Mouse (Mus musculus): Measurements from ENCODE around the gene Hivep2. TPM values are rescaled to one million over a fixed set of nuclear protein-coding genes. Genes with fewer than 3 reads are reported as not detected.
A peak's percentile ranks its signal among the peaks of the same experiment; 100 is the strongest.

The Hivep2 gene
- total RNA-seq (2014; rRNA removed) (37.5 and 40.9 TPM in 2 replicates), polyA plus RNA-seq (2015; fragmentation: Nextera tagmentation; extraction: Ambion mirVana) (10.6 and 10.8 TPM in 2 replicates)

DNA sequence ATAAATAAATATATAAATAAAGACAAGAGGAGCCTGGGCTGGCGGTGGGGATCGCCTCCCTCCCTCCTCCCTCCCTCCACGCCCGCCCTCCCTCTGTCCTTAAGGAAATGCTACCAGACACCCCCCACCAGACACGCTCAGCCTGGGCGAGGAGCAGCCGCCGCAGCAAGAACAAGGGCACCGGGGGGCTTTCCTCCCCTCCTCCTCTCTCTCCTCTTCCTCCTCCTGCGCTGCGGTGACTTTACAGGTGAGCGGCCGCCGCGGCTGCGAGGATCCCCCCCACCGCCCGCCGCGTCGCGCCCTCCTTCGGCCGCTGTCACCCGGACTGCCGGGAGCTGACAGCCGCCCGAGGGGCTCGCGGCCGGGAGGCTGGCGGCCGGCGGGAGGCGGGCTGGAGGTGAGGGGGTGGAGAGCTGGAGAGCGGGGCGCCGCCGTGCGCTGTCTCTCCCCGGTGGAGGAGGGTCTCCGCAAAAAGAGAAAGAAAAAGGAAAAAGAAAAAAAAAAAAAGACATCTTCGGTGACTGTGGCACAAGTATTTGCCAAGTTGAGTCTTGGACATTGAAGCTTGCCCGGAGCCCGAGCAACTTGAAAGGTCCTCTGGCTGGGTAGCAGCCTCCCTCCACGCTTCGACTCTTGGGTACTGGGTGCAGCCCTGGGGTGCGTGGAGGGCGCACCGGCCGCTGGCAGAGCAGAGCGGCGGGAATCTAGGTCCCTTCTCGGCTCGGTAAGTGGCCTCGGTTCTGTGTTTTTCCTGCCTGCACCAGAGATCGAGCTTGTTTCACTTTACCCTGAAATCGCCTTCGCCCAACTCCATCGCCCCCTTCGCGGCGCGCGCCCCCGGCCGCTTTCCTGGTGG lies at the start of gene Hivep2:
Gene Hivep2 (plus strand): TSS at position 102 of the 856 bp plus-strand sequence.
- no peak for DNase-seq (ENCODE audit: low spot score)
- peak; percentile 13; the same call in 1 of the 2 replicates for TF ChIP-seq CTCF (IDR thresholded peaks at IDR 0.05)
- H3K9ac ChIP-seq (replicated peaks; ENCODE audit: low read length, poor library complexity, severe bottlenecking): peak within 1 kb of the TSS; percentile 91

DNA sequence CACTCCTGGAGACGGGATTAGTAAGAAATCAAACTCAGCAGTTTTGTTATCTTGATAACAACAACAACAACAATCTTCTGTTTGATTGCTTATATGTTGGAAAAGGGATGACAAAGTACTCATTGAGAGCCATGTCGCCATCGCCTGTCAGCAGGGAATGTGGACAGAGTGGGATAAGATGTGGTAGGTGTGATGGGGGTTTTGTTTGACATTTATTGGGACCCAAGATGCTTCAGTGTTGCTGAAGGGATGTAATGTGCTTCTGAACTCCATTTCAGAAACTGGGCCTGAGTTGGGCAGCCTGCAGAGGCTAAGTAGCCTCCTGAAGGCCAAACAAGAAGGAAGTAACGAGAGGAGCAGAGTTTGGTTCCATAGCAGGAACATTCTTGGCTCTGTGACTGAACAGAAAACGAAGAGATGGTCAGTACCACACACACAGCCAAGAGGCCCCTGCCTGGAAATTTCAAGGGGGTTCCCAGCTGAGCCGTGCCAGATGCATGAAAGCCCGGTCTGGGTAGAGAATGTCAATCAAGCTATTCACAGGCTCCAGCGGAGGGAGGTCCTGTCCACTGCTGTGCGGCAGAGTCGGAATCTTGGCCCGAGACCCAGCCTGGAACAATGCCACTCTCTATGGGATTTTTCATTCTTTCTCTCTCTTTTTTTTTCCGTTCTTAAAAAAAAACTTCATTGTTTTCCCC lies 49.1 kb upstream of the Hivep2 start:
- H3K27me3 ChIP-seq (ENCODE audit: insufficient read depth, low read length): no peaks in the 10 kb centered on the region
- H3K4me2 ChIP-seq (ENCODE audit: low read depth, low read length, poor library complexity, severe bottlenecking): no peak overlapping the region
- no peak overlapping the region for H3K9ac ChIP-seq (replicated peaks; ENCODE audit: low read length, poor library complexity, severe bottlenecking)
- H3K27ac ChIP-seq (ENCODE audit: low read depth, low read length): no peak overlapping the region
- peak; percentile 74 for ATAC-seq (ENCODE audit: low FRiP score)
- no peaks in the 10 kb centered on the region for H3K36me3 ChIP-seq (ENCODE audit: insufficient read depth, low read length)
- no peak for TF ChIP-seq CTCF (IDR thresholded peaks at IDR 0.05)
- no peaks in the 10 kb centered on the region for H3K9me3 ChIP-seq (ENCODE audit: low read length)
- 19% methylated on average over 12 of the region's 12 CpGs for WGBS
- no peaks in the 10 kb centered on the region for H3K4me1 ChIP-seq (ENCODE audit: insufficient read depth, low read length)
- no peak overlapping the region for H3K4me3 ChIP-seq (ENCODE audit: low read depth, low read length)
- DNase-seq (ENCODE audit: low spot score): peak; percentile 78

More for the DNA sequence above, at the start of gene Hivep2:
- ATAC-seq (ENCODE audit: low FRiP score): peak; percentile 27
- no peaks in the 10 kb centered on the region for H3K27me3 ChIP-seq (ENCODE audit: insufficient read depth, low read length)
- H3K27ac ChIP-seq (ENCODE audit: low read depth, low read length): peak within 1 kb of the TSS; percentile 98
- peak within 1 kb of the TSS; percentile 99 for H3K4me2 ChIP-seq (ENCODE audit: low read depth, low read length, poor library complexity, severe bottlenecking)
- WGBS: under 1% methylated on average over 58 of the region's 67 CpGs
- no peaks in the 10 kb centered on the region for H3K36me3 ChIP-seq (ENCODE audit: insufficient read depth, low read length)
- no peaks in the 10 kb centered on the region for H3K9me3 ChIP-seq (ENCODE audit: low read length)
- peak within 1 kb of the TSS; percentile 91 for H3K4me3 ChIP-seq (ENCODE audit: low read depth, low read length)
- H3K4me1 ChIP-seq (ENCODE audit: insufficient read depth, low read length): no peaks in the 10 kb centered on the region

DNA sequence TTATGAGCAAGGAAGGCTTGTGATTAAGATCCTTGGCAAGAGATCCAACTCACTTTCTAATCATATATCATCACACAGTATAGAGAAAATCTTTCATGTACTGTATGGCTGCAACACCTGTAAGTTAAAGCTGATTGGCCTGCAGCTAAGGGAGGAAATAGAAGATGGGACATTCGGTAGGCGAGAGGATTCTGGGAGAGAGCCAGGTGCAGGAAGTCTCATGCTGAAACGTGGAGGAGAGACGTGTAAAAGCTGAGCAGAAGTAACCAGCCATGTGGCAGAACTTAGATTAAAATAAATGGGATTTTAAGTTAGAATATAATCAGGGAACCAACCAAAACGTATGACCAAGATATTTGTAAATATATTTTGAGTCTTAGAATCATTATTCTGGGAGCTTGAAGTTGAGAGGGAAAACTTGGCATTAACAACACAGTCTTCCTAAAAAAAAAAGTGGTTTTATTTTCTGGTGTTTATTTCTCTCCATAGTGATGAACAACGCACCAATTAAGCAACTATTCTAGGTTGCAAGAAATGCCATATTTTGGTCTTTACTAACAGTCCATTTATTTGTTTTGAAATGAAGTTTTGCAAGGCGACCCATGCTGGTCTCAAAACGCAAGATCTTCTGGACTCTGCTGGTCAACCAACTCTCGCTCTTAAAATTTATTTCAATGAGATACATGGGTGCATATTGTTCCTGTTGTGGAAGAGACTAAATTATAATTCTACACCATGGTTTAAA lies 44.1 kb upstream of the Hivep2 start:
- no peaks in the 10 kb centered on the region for H3K9me3 ChIP-seq (ENCODE audit: low read length)
- no peaks in the 10 kb centered on the region for H3K27me3 ChIP-seq (ENCODE audit: insufficient read depth, low read length)
- ATAC-seq (ENCODE audit: low FRiP score): no peak
- H3K4me3 ChIP-seq (ENCODE audit: low read depth, low read length): no peak overlapping the region
- H3K36me3 ChIP-seq (ENCODE audit: insufficient read depth, low read length): no peaks in the 10 kb centered on the region
- no peak overlapping the region for H3K4me2 ChIP-seq (ENCODE audit: low read depth, low read length, poor library complexity, severe bottlenecking)
- WGBS: 87% methylated on average over 9 of the region's 9 CpGs
- no peaks in the 10 kb centered on the region for H3K4me1 ChIP-seq (ENCODE audit: insufficient read depth, low read length)
- no peak overlapping the region for H3K9ac ChIP-seq (replicated peaks; ENCODE audit: low read length, poor library complexity, severe bottlenecking)
- H3K27ac ChIP-seq (ENCODE audit: low read depth, low read length): no peak overlapping the region
- no peak for TF ChIP-seq CTCF (IDR thresholded peaks at IDR 0.05)
- DNase-seq (ENCODE audit: low spot score): no peak

DNA sequence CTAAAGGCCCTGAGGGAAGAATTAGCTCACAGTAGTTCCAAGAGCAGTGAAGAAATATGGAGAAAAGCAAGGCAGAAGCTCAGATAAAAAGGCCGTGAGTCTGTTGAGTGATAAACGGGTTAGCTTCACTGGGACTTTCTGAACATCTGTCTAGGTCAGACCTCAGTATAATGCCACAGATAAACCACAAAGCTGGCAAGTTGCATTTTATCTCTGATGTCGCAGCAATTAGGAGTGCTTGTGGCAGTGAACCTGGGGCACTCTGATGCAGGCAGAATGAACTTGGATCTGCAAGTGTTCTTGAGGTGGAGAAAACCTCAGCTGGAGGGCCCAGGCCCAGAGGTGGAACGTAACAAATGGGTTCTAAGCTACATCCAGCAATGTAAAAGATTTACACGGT lies 36.6 kb upstream of the Hivep2 start:
- 69% methylated on average over 5 of the region's 5 CpGs for WGBS
- TF ChIP-seq CTCF (IDR thresholded peaks at IDR 0.05): no peak
- no peaks in the 10 kb centered on the region for H3K9me3 ChIP-seq (ENCODE audit: low read length)

DNA sequence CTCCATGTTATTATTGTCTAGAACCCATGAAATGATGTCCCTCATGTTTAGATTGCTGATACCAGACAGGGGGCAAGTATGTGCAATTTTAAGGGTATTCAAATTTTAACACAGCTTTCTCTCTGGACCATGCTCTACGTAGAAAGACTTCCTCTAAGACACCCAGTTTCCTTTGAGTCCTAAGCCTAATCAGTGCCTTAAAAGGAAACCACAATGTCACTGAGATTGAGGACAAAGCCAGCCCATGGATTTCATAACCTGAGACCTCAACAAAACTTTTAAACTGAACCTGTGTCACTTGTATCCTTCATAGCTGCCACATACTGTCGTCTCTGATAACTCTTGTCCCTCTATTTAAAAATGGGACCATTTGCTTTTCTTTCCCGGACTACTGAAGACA lies 33.7 kb upstream of the Hivep2 start:
- Histone ChIP-seq H3K9ac (replicated peaks; ENCODE audit: low read length, poor library complexity, severe bottlenecking) (no peak overlapping the region), H3K27me3 (ENCODE audit: insufficient read depth, low read length) (no peaks in the 10 kb centered on the region), H3K4me1 (ENCODE audit: insufficient read depth, low read length) (no peaks in the 10 kb centered on the region), H3K4me2 (ENCODE audit: low read depth, low read length, poor library complexity, severe bottlenecking) (no peak overlapping the region), H3K27ac (ENCODE audit: low read depth, low read length) (no peak overlapping the region), H3K36me3 (ENCODE audit: insufficient read depth, low read length) (no peaks in the 10 kb centered on the region), H3K9me3 (ENCODE audit: low read length) (no peaks in the 10 kb centered on the region), H3K4me3 (ENCODE audit: low read depth, low read length) (no peak overlapping the region)
- DNase-seq (ENCODE audit: low spot score) (no peak), ATAC-seq (ENCODE audit: low FRiP score) (no peak)
- TF ChIP-seq CTCF (IDR thresholded peaks at IDR 0.05): no peak
- 79% methylated on average over 3 of the region's 3 CpGs for WGBS

More for the DNA sequence above, 36.6 kb upstream of the Hivep2 start:
- Histone ChIP-seq H3K27me3 (ENCODE audit: insufficient read depth, low read length) (no peaks in the 10 kb centered on the region), H3K27ac (ENCODE audit: low read depth, low read length) (no peak overlapping the region), H3K36me3 (ENCODE audit: insufficient read depth, low read length) (no peaks in the 10 kb centered on the region), H3K9ac (replicated peaks; ENCODE audit: low read length, poor library complexity, severe bottlenecking) (no peak overlapping the region), H3K4me2 (ENCODE audit: low read depth, low read length, poor library complexity, severe bottlenecking) (no peak overlapping the region), H3K4me3 (ENCODE audit: low read depth, low read length) (no peak overlapping the region), H3K4me1 (ENCODE audit: insufficient read depth, low read length) (no peaks in the 10 kb centered on the region)
- no peak for DNase-seq (ENCODE audit: low spot score)
- no peak for ATAC-seq (ENCODE audit: low FRiP score)
